8 mouse cellular contexts compared by ENCODE assay signal in genomic region chr11:103332890-103333651, GRCm38 (mm10). TPM values are rescaled to one million over a fixed set of nuclear protein-coding genes. Genes with fewer than 3 reads are reported as not detected.
DNase-seq lines count a peak whose midpoint lies in the region; ATAC-seq lines count a peak whose summit lies in the region.

No protein-coding gene starts in this region.

- peaks cover 15% of the 10 kb centered on the region for H3K36me3 ChIP-seq in megakaryocyte, embryonic 14.5 days (replicated peaks; ENCODE audit: low read length)
- no peaks in the 10 kb centered on the region for H3K36me3 ChIP-seq in limb, embryonic 10.5 days
- no peaks in the 10 kb centered on the region for H3K36me3 ChIP-seq in stomach, embryonic 15.5 days

- WGBS in limb, embryonic 10.5 days, result 31% methylated on average over 34 of the region's 34 CpGs
- WGBS in stomach, embryonic 15.5 days, result 41% methylated on average over 34 of the region's 34 CpGs

- ATAC-seq in megakaryocyte, adult 5-6 weeks (ENCODE audit: poor library complexity, severe bottlenecking), result no peak
- ATAC-seq in stomach, embryonic 15.5 days (ENCODE audit: insufficient read depth, low FRiP score, low read depth), result no peak

- no peaks in the 10 kb centered on the region for H3K9me3 ChIP-seq in megakaryocyte, embryonic 14.5 days
- H3K9me3 ChIP-seq in limb, embryonic 10.5 days (replicated peaks), result no peaks in the 10 kb centered on the region
- H3K9me3 ChIP-seq in stomach, embryonic 15.5 days, result no peaks in the 10 kb centered on the region

- H3K9ac ChIP-seq in stomach, embryonic 15.5 days, result no peak overlapping the region

- H3K27me3 ChIP-seq in megakaryocyte, embryonic 14.5 days (replicated peaks), result peaks cover 26% of the 10 kb centered on the region
- peaks cover 53% of the 10 kb centered on the region for H3K27me3 ChIP-seq in limb, embryonic 10.5 days (ENCODE audit: low read depth, poor library complexity, severe bottlenecking)
- H3K27me3 ChIP-seq in stomach, embryonic 15.5 days (replicated peaks), result peaks cover 24% of the 10 kb centered on the region

- peak; percentile 37 for DNase-seq in adrenal gland, adult 2 months
- DNase-seq in adrenal gland, adult 18-20 months (ENCODE audit: low spot score in 2 of 2), result no peak
- DNase-seq in limb, embryonic 10.5 days (ENCODE audit: low spot score), result no peak
- DNase-seq in thymus, postnatal 25 days, result no peak
- no peak for DNase-seq in adipocyte (ENCODE audit: low spot score)

- peak overlapping the region; percentile 42 for H3K4me3 ChIP-seq in megakaryocyte, embryonic 14.5 days (replicated peaks)
- H3K4me3 ChIP-seq in limb, embryonic 10.5 days, result peak overlapping the region; percentile 30
- peak overlapping the region; percentile 28 for H3K4me3 ChIP-seq in stomach, embryonic 15.5 days (replicated peaks)

- H3K4me2 ChIP-seq in stomach, embryonic 15.5 days, result peak overlapping the region; percentile 48

- H3K4me1 ChIP-seq in megakaryocyte, embryonic 14.5 days, result peaks cover 5% of the 10 kb centered on the region; the same call in 1 of the 2 replicates
- peaks cover 19% of the 10 kb centered on the region for H3K4me1 ChIP-seq in limb, embryonic 10.5 days
- peaks cover 22% of the 10 kb centered on the region for H3K4me1 ChIP-seq in stomach, embryonic 15.5 days

- no peak overlapping the region for H3K27ac ChIP-seq in limb, embryonic 10.5 days
- no peak overlapping the region for H3K27ac ChIP-seq in stomach, embryonic 15.5 days

RNA-seq across cellular contexts. Expression of gene Arhgap27, which starts 30.4 kb away (rescaled TPM):
- 10 to 100 TPM; 10.3 to 12.2 TPM for total RNA-seq in adrenal gland, adult 2 months (2021)
- polyA plus RNA-seq in adrenal gland, adult 2 months (2012; rRNA removed), result 34.7 and 42.5 TPM in 2 replicates
- total RNA-seq in adrenal gland, adult 18-20 months (2021), result 10 to 100 TPM; 12.4 to 13.1 TPM
- polyA plus RNA-seq in megakaryocyte, embryonic 14.5 days (2012; ENCODE audit: insufficient read depth, low replicate concordance), result 4.9 TPM in 1 of 2 replicates, not detected in the other
- 20.1 and 20.5 TPM in 2 replicates for total RNA-seq in megakaryocyte, adult 5-6 weeks (2015)
- total RNA-seq in megakaryocyte, adult 5-6 weeks (2017), result 20.1 and 21.9 TPM in 2 replicates
- 5.3 and 8.2 TPM in 2 replicates for polyA plus RNA-seq in limb, embryonic 10.5 days (2016; fragmentation: Nextera tagmentation; extraction: Ambion mirVana)
- polyA plus RNA-seq in stomach, embryonic 15.5 days (2015; fragmentation: Nextera tagmentation; extraction: Ambion mirVana), result 21.2 and 21.5 TPM in 2 replicates
